Mouse (Mus musculus): ENCODE results near the gene Gmppb.

Gmppb gene

DNA sequence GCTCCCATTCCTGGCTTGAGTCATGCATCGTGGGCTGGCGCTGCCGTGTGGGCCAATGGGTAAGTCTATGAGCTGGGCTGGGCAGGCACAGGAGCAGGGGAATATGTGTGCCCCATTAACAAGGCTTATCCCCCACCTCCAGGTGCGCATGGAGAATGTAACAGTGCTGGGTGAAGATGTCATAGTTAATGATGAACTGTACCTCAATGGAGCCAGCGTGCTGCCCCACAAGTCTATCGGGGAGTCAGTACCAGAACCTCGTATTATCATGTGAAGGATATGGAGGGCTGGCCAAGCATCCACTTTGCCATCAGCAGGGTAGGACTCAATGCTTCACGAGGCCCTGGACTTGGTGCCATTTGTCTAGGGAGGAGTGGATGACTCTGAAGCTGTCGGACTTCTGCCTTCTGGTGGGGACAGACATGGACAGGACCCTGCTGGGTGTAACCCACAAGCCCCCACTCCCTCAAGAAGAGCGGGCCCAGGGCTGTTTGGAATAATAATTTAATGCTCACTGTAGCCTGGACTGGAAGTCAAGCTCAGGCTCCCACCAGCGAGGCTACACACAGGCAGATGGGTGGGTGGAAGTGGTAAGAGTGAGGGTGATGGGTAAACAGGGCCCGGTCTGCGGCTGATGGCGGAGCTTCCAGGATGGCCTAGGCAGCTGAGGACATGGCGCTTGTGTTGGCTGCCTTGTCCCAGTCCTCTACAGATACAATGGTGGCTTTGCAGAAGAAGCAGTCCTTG is 2.3 kb downstream of the Gmppb start:
- DNase-seq (ENCODE audit: extremely low read depth, low read depth), result no peak

DNA sequence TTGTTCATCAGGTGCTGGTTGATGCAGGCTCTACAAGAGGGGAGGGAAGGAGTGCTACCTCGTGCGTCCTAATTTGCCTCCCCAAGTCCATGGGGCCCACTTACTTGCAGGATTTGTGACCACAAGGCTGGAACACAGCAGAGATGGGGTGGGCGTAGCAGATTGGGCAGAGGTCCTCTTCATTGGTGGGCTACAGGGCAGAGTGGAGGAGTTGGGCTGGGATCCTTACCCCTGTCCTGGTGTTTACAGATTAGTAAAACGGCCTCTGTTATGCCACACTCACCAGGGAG is 2.8 kb downstream of the Gmppb start:
- DNase-seq (ENCODE audit: extremely low read depth, low read depth), result no peak

DNA sequence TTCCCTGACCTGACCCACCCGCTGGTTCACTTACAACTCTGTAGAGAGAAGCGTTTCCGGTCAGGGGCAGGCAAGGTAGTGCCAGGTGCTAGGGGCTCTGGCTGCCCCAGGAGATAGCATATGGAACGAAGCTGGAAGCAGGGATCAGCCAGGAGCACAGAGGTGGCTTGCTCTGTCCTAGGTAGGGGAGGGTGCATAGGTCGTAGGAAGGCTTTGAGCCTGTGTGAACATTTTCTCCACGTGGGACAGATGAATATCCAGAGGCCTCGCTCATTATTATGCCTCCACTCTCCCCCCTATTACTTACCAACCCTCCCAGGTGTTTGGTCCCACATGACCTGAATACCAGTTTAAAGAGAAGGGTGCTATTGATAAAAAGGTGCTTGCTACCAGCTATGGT is 3.4 kb downstream of the Gmppb start:
- DNase-seq (ENCODE audit: extremely low read depth, low read depth), result no peak

DNA sequence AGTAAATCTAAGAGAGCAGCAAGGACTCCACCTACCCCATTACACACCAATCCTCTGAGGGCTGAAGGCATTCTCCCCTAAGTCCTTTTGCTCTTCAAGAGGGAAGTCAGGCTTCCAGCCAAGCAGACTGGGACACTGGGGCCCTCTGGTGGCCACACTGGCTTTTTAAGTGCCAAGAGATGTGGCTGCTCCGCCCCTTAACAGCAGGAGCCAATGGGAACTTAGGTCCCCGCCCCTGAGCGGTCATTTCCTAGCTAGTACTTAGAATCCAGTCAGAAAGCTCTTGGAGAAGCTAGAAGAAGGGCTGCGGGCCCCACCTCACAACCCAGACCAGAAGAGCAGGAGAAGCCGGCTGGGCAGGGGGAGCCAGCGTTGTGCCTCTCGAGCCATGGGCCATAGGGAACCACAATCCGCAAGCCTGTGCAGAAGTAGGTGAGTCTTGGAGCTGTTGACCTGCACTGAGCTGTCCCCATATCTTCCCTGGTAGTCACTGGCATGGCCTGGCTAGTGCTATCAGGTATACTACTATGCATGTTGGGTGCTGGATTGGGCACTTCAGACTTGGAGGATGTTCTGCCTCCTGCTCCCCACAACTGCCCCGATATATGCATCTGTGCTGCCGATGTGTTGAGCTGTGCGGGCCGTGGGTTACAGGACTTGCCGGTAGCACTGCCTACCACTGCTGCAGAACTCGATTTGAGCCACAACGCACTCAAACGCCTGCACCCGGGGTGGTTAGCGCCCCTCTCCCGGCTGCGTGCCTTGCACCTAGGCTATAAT is 4.0 kb downstream of the Gmppb start, which contains the start of gene Amigo3:
Gene Amigo3 (plus strand): TSS at position 275 of the 780 bp plus-strand sequence.
- DNase-seq (ENCODE audit: extremely low read depth, low read depth), result peak; percentile 91

DNA sequence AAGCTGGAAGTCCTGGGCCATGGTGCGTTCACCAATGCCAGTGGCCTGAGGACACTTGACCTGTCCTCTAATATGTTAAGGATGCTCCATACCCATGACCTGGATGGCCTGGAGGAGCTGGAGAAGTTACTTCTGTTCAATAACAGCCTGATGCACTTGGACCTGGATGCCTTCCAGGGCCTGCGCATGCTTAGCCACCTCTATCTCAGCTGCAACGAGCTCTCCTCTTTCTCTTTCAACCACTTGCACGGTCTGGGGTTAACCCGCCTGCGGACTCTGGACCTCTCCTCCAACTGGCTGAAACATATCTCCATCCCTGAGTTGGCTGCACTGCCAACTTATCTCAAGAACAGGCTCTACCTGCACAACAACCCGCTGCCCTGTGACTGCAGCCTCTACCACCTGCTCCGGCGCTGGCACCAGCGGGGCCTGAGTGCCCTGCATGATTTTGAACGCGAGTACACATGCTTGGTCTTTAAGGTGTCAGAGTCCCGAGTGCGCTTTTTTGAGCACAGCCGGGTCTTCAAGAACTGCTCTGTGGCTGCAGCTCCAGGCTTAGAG is 4.7 kb downstream of the Gmppb start:
- no peak for DNase-seq (ENCODE audit: extremely low read depth, low read depth)

DNA sequence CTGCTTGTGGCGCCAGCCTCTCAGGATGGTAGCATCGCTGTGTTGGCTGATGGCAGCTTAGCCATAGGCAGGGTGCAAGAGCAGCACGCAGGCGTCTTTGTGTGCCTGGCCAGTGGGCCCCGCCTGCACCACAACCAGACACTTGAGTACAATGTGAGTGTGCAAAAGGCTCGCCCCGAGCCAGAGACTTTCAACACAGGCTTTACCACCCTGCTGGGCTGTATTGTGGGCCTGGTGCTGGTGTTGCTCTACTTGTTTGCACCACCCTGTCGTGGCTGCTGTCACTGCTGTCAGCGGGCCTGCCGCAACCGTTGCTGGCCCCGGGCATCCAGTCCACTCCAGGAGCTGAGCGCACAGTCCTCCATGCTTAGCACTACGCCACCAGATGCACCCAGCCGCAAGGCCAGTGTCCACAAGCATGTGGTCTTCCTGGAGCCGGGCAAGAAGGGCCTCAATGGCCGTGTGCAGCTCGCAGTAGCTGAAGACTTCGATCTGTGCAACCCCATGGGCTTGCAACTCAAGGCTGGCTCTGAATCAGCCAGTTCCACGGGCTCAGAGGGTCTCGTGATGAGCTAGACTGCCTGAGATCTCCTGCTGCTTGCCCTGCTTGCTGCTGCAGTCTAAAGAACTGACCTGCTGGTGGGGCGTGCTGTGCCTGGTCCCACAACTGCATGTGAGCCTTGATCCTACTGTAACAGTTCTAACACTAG is 5.4 kb downstream of the Gmppb start:
- DNase-seq (ENCODE audit: extremely low read depth, low read depth), result no peak

DNA sequence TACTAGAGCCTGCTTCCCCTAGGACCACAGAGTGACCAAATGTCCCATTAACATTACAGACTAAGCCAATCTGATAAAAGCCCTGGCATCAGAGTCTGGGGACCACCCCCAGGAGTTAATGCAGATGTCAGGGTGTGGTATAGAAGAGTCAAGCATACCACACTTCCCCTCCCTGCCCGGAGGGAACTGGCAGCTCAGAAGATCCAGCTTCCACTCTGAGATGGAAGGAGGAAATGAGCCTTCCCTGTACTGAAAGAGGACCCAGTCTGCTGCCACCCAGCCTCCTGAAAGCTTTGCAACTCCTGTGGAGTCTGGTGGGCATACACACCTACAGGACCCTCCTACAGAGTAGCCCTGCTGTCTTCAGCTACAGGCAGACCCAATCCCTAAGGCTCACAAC is 6.0 kb downstream of the Gmppb start:
- DNase-seq (ENCODE audit: extremely low read depth, low read depth), result no peak

DNA sequence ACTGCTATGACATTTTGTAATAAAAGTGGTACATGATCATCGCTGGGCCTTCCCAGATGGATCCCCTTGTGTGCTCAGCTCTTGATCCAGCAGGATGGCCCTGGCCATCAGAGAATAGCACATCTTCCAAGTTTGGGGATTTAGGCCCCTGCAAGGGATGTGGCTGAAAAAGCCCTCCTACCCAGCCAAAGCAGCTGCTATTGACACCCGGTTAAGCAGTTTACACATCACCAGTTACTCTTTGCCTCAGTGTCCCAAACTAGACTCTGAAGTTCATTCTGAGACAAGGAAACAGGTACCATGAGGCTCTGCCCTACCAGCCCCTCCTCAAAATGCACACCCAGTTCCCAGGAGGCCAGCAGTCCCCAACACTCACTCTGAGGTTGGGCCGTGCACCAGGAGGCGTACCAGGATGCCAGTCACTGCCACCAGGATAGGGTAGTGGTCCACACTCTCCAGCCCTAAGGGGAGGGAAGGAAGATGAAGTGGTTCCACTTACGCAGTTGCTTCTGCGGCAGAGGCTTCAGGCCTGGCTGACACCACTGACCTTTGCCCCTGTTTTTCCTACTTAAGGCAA is 6.7 kb downstream of the Gmppb start:
- DNase-seq (ENCODE audit: extremely low read depth, low read depth), result no peak

DNA sequence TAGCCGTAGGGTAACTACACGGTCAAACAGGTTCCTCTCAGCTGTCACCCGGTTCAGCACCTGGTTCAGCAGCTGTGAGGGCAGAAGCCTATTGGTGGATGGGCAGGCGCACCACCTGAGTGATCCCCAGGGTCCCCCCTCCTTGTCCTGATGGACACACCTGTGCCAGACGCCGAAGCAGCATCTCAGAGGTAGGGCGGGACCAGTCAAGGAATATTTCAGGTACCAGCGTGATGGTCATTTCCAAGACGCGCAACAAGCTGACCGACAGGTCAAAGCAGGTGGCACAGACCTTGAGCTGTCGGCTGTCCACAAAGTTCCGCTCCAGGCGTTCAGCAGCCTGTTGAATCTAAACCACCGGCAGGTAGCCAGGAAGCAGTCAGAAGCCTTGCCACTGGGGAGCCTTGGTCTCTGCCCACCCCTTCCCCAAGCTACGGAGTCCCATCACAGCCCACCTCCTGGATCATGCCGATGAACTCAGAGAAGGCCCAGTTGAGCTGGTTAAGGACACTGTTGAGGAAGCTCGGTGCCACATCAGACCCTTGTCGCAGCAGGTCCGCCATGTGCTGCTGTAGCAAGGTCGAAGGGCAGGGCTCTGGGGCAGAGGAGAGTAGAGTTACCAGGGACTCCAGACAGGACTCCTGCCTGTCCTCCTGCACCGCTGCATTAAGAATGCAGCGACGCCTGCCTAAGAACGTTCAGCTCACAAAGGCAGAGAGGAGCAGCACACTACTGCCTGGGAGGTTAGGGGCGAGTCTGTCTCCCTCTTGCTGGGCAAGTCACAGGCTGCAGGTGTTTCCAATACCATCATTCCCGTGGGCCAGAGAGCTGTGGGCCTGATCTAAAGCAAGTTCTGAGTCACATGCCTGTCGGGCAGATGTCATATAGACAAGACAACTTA is 7.6 kb downstream of the Gmppb start:
- no peak for DNase-seq (ENCODE audit: extremely low read depth, low read depth)

DNA sequence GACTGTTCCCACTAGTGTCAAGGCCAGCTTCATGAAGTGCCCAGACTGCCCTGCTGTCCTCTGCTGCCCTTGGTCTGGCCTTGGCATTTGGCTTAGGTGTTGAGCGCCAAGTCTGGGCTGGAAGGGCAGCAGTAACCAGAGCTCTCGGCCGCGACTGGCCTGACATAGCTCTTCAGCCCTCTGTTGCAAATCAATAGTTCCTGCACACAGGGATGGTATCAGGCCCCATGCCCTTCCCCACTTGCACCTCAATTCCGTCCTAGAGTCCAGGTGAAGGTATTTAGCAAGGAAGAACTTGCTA is 8.2 kb downstream of the Gmppb start:
- no peak for DNase-seq (ENCODE audit: extremely low read depth, low read depth)

DNA sequence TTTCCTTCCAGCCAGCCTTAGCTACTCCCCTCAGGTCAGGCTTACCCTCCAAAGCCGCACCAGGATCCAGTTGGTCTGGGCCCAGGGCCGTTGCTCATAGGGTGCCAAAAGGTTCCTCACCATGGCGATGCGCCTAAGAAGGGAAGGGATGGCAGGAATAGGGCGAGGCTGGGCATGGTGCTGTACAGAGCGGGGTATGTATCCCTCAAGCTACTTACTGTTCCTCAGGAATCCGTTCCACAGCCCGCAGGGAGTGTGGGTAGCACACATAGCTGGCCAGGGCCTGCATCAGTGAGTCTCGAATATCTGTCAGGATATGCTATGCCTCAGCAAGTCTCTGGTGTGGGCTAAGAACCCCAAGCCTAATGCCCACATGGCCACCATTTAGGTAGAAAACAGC is 9.2 kb downstream of the Gmppb start:
- DNase-seq (ENCODE audit: extremely low read depth, low read depth), result no peak

DNA sequence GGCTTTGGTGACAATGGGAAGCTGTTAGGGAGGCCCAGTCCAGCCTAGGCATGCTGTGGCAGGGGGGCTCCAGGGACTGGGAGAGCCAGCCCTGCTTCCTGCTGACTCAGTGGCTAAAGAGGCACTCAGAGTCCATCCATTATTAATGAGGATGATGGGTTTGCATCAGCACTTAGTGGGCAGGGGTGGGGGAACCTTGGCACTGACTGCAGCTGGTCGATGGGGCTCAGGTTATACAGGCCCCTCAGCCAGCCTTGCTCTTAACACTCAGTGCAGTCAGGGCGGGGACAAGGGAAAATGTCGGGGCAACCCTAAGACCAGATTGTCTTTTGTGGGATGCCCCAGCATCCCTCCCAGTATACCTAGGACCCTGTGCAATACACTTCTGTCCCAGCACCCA is 13.1 kb downstream of the Gmppb start:
- no peak for DNase-seq (ENCODE audit: extremely low read depth, low read depth)

DNA sequence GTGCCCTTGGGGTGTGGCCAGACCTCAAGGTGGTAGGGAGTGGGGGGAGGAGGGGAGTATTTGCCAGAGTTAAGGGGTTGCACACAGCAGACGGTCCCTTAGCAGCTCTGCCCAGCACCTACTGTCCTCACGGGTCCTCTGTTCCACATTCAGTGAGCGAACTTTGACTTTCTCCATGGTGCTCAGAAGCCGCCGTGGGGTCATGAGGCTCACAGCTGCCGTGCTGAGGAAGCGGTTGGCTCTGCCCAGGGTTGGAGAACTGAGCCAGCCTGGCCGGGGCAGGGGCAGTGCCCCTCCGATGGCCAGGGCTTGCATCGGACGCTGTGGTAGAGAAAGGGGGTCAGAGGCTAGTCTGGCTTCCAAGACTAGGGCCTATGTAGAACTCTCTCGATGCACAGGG is 14.3 kb downstream of the Gmppb start:
- DNase-seq (ENCODE audit: extremely low read depth, low read depth), result no peak

DNA sequence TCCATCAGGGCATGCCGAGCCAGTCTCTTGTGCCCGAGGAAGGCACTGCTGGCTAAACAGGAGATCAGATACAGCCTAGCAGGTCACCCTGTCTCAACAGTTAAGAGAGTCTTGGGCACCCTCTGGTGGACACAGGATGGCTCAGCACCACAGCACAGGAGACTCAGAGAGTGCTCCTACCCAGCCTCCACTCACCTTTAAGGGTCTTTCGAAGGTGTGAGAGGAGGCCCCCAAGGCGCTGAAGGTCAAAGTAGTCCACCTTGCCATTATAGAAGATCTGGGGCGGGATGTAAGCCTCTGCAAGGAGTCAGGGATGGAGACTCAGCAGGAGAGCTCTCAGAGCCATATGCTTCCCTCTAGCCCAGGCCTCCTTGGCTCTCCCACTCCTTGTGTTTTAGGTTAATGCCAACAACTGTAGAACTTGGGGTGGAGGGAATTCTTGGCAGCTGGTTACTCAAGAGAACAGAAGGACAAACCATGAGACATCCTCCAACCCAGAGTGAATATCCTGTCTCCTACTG is 16.5 kb downstream of the Gmppb start:
- DNase-seq (ENCODE audit: extremely low read depth, low read depth), result peak; percentile 26

DNA sequence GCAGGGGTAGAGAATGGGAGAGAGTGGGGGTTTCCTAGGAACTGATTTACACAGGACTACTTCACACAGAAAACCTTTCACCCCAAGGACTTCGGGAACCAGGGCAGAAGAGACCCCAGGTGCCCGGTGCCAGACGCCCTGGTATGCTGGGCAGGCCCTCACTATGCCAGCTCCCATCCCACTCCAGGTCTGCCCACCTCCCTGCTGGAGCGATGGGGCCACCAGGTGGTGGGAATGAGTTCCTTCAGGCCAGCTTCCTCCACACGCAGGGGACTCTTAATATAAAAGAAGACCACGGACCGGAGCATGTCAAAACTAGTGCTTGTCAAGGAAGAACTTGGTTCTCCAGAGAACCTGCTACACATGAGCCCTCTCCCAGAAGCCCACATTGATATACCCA is 18.2 kb downstream of the Gmppb start:
- DNase-seq (ENCODE audit: extremely low read depth, low read depth), result no peak

DNA sequence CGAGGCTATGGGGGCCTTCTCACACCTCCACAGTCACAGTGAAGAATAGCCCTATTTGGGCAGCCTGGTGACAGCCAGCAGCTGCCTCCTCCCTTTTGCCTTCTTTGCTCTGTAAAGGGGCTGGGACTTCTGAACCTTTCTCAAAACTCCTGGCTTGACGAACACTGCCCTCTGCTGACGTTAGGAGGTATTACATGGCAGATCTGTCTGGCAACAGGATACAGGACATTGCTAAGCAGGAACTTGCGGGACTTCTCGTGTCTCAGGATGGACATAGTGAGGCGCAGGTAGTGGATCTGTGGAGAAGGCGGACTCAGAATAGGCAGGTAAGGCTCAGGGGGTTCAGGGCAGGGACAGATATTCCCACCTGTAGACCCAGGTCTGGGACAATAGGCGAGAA is 18.9 kb downstream of the Gmppb start:
- DNase-seq (ENCODE audit: extremely low read depth, low read depth), result peak; percentile 65

DNA sequence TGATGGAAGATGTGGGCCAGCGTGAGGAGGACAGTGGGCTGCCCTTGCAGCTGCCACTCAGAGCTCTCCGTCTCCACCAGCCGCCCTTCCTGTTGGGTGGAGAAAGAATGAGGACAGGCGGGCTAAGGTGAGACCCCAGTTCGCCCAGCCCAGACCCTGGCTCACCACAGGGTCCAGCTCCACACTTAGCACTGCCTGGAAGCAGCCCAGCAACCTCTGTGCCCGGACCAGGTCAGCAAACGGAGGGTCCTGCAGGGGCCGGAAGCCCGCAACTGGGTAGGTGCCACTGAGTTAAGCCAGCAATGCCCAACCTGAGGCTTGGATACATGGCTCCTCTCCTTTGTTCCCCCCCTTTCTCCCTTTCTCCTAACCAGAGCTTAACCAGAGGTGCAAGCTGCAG is 20.0 kb downstream of the Gmppb start:
- DNase-seq (ENCODE audit: extremely low read depth, low read depth), result no peak

DNA sequence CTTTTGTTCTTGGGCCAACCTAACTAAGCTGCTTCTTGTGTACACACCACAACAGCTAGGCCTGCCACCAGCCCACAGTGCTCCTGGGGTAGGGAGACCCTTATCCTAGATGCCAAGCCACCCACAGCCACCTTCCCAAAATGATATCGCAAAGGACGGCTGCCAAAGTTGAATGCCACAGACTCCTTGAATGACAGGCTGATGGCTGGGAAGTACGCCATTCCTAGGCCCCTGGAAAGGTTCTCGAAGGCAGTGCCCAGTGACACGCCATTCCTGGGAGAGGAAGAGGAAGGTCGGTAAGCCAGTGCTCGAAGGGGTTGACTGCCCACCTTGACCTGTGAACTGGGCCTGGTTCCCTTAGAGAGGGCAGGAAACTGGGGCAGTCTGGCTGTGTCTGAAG is 20.5 kb downstream of the Gmppb start:
- DNase-seq (ENCODE audit: extremely low read depth, low read depth), result no peak

DNA sequence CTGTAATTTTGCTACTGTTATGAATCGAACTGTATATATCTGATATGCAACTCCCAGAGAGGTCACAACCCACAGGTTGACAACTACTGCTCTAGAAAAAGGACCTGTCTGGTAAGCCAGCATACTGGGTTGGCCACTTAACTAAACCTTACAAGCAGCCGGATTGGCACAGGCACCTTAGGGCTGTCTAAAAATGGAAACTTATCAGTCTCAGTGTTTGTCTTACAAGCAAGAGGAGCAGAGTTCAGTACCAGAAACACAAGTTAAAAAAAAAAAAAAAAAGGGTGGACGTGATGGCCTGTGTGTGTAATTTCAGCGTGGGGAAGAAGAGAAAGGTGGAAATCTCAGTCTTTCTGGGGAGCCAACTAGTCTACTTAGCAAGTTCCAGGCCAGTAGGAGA is 22.8 kb downstream of the Gmppb start:
- no peak for DNase-seq (ENCODE audit: extremely low read depth, low read depth)

DNA sequence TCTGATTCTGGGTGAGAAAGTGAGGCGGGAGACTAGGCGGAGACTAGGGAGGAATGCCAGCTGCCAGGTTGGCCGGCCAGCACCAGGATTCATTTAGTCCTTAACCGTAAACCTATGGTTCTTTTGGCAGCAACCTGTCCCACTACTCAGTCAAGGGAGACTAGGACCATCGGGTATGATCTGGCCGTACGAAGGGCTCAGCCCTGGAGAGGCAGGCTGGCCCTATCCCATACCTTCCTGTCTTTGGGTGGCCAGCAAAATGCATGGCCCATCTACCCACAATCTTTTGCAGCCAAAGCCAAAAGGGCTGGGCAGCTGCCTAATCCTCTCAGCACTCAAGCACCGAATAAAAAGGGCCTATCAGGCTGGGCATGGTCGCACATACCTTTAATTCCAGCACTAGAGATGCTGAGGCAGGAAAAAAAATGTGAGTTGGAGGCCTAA is 23.5 kb downstream of the Gmppb start:
- no peak for DNase-seq (ENCODE audit: extremely low read depth, low read depth)
